Mouse (Mus musculus): Measurements from ENCODE around the gene Teddm2.
"Not testable (repeated sequence)": the region's sequence is repeated elsewhere in the genome, so short reads cannot be mapped to it uniquely, and the experiment has no call there.

The Teddm2 gene

DNA sequence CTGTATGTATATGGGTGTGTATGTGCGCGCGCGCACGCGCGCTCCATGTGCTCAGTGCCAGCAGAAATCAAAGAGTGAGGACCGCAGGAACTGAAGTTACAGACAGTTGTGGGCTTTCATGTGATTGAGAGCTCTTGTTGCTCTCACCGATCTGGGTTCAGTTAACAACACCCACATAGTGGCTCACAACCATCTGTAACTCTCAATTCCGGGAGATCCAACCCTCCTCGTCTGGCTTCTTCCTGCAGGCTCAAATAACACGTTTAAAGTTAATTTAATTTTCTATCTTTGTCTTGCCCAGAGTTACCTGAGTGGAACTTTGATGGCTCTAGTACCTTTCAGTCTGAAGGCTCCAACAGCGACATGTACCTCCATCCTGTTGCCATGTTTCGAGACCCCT lies 4.2 kb upstream of the Teddm2 start:
- no peak for DNase-seq (ENCODE audit: low spot score)

DNA sequence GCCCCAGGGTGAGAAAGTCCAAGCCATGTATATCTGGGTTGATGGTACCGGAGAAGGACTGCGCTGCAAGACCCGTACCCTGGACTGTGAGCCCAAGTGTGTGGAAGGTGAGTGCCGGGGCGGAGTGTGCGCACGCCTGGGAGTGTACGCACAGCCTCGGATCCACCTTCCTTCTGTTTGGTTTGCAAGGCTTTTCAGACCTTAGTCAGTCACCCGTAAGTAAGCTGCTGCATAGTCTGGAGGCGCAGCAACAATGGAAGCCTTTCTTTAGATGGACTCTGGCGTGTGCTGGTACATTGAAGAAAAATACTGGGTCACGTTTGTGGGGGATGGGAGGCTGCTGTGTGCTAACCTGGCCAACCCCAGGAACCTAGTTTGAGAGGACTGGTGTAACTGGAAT lies 3.0 kb upstream of the Teddm2 start:
- no peak for DNase-seq (ENCODE audit: low spot score)

DNA sequence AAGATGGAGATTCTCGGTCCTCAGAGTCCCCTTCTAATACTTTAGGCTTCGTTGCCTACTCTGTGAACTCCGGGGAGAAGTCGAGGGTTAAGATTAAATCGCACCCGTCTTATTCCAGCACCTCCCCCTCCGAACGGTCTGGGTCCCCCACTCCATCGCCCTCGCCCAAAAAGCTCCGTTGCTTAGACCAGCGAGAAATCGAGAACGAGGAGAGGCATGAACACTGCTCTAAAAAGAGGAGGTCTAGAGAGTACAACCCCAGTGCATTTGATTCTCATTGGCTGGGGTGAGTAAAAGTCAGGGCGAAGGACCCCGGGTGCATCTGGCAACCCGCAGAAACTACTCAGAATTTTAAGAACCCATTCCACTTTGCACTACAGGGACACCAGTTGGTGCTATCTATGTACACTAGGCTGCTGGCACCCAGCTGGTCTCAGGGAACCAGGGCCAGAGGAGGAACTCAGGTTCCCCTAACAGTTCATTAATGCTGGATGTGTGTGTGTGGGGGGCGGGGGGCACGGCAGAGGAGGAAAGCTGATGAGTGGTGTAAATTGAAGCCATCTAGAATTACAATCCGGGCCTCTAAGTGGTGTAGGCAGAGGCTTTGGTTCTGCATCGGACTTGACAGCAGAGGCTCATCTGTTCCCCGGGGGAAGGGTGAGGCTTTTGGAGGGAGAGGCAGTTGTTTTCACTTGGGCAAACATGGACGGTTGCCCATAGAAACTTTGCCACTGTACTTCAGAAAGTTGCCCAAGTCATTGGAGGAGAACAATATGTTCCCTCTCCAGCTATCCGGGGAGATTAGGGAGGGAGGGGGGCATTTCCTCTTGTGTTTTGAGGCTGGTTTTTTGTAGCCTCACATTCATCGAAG lies 1.1 kb upstream of the Teddm2 start:
- DNase-seq (ENCODE audit: low spot score): no peak

DNA sequence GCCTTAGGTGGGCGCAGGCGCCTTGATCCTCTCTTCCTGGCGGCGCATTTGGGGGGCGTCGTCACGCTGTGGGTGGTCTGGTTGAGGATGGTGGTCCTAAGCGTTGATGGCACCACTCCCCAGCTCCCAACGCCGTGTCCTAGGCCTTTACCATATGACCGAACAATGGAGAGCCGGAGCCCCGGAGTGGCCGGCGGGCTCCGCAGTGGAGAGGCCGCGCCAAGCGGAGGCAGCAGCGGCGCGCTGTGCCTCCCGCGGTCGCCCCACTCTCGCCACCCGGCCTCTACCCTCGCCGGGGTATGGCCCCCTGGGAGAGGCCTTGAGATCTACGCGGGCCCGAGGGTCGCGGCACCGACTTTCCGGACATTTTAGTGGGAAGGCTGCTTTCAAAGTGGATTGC lies 353 bp upstream of the Teddm2 start:
- DNase-seq (ENCODE audit: low spot score): no peak

DNA sequence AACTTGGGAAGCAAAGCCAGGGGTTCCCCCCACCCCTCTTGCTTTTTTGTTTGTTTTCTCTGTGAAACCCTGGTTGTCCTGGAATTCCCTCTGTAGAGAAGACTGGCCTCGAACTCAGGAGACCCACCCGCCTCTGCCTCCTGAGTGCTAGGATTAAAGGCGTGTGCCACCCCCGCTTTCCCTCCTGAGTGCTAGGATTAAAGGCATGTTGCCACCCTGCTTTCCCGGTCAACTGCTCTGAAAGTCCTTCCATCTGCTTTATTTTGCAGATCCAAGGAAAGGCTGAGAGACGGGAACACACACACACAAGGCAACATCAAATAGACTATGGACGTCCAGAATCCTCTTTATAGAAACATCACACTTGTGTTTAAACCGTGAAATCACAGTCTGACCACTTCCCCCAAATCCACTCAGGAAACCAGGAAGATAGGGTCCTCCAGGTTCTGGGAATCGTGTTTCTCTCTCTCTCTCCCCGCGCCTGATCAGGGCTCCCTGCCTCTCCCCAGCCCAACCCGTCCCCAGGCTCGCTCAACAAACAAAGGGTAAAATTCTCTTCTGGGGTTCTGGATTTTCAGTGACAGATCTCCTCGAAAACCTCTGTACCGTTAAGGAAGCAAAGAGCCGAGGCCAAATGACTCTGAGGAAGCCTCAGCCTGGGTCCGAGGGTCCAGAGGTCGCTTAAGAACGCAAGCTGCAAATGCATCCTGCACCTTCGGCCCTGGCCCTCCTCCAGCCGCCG lies 868 bp downstream of the Teddm2 start:
- DNase-seq (ENCODE audit: low spot score): no peak

DNA sequence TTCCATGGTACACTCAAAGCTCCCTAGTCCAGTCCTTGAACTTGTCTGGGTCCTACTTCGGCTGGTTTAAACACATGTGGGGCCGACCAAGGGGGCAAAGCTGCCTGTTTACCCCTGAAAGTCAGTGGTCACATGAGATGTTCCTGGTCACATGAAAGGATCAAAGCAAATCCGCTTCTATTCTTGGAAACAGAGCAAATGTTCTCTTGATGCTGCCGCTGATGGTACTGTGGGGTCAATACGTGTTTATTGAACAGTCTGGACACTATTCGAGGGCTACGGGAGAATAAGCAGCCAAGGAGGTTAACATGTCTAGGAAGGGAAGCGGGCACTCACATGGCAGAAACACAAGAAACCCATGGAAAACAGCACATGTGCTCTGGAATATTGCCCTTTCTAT lies 2.8 kb downstream of the Teddm2 start:
- DNase-seq (ENCODE audit: low spot score): no peak

DNA sequence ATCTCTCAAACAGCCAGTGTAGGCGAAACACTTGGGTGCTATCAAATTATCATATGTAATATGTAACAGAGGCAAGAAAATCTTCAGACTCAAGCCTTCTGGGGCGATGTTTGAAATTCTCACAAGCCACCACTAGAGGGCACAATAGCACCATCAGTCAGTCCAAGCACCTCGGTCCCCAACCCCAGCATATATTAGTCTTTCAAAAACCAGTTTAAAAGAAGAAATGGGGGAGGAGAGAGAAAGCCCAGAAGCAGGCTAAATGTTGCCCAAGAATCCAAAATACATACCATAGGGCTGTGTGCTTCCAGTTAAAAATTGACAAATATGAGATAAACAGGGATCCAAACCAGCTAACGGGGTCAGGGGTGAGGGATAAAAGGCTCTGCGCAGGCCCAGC lies 5.0 kb downstream of the Teddm2 start:
- DNase-seq (ENCODE audit: low spot score): peak; percentile 83

DNA sequence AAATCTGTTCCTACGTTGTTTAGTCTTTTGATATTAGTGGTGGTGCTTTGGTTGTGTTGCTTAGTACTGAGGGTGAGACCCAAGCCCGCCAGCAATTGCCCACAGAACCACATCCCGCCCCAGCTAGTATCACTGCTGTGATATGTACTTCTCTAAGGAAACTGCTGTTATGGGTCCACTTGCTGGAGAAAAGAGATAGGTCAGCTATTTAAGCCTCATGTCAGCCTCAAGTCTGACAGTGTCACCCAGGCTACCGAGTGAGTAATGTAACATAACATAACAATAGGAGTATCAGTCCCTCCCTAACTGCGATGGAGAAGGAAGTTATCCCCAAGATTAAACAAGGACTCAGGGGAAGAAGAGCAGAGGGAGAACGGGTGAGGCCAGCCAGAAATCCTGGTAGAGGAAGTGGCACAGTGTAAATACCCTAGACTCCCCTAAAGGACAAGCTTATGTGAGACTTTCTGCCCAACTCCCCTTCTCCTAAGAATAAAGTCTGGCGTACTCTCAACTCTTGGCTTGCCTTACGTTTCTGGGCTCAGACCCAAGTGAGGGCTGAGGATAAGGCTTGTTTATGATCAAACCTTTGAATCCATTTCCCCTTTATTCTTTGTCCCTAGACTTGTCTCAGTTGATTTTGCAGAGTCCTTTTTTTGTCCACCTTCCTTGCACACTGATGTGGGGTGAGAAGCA lies 5.7 kb downstream of the Teddm2 start:
- DNase-seq (ENCODE audit: low spot score): no peak

DNA sequence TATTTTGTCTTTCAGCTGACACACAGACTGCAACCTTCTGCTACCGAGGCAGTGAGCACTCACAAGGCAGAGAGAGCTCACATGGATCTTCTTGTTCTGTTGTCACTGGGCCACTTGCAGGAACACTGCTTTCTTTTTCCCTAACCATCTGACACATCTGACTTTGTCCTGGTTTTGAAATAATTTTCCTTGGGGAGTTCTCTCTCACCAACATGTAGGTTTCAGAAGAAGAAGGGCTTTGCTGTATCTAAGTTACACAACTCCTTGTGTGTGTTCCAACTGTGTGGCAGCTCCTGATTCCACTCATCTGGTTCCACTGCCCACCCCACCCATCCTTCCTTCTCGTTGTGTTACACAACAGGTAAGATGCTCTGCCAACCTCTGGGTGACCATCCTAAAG lies 6.3 kb downstream of the Teddm2 start:
- no peak for DNase-seq (ENCODE audit: low spot score)

DNA sequence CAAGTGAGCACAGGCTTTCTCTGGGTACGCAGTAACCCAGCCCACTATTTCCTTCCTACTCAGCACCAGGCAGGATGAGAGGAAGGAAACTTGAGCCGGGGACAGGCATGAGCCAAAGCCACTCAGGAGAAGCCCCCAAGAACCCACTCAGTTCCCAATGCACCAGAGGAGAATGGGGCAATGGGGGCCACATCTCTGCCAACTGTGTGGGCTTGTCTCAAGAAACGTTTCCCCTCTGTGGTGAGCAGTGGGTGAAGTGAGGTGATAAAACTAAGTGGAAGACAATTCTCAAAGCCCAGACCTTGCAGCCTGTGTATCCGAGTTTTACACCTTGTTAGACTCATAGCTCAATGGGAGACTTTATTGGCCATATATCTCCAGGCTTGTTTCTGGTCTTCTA lies 8.6 kb downstream of the Teddm2 start, which contains the start of gene Teddm1a:
TSS of gene Teddm1a (plus strand) at position 301 of the 400 bp plus-strand sequence.
- DNase-seq (ENCODE audit: low spot score): no peak

DNA sequence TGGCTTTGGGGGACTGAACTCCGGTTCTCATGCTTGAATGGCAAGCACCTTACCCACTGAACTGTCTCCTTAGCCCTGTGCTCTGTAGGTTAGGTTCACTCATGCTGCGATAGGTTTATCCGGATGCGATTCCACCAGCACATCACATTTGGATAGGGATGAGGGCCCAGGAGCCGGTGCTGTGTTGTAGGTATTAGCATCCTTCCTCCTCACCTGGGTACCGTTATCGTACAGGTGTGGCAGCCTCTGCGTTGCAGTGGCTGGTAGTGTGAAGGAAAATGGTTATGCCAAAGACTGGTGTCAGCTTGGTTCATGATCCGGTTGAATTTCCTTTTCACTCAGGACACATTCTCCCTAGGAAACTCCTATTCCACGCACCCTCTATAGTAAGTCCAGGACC lies 9.9 kb downstream of the Teddm2 start:
- no peak for DNase-seq (ENCODE audit: low spot score)

DNA sequence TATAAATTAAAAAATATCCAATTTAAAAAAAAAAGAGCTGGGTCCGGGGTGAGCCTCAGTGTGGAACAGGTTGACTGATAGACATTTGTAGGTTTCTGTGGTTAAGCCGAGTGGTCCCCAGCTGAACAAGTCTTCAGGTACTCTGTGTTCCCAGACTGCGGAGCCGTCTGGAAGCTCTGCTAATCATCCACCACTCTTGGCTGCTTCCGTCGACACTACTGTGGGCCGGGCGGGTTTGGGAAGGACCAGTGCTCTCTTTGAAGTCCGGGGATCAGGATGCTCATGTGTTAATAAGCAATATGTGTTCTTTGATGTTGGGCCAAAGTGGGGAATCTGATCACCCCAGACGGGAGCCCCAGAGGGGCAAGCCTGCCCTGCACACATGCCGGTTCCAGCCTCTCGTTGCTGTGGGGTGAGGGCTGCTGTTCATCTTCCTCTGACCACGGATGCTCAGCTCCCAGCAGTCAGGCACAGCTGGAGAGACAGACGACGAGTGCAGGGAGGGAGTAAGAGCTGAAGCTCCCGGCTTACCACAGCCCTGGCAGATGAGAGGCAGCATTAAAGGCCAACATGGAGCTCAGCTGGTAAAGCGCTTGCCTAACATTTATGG lies 13.9 kb downstream of the Teddm2 start:
- no peak for DNase-seq (ENCODE audit: low spot score)

DNA sequence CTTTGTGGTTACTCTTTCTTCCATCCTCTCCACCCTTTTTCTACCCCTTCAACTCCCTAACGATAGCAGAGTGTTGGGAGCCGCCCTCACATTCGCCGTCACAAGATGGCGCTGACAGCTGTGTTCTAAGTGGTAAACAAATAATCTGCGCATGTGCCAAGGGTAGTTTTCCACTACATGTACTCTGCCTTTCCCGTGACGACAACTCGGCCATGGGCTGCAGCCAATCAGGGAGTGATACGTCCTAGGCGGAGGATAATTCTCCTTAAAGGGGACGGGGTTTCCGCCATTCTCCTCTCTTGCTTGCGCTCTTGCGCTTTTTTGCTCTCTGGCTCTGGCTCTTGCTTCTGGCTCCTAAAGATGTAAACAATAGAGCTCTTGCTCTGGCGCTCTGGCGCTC lies 19.6 kb downstream of the Teddm2 start:
- not testable (repeated sequence) for DNase-seq (ENCODE audit: low spot score)

DNA sequence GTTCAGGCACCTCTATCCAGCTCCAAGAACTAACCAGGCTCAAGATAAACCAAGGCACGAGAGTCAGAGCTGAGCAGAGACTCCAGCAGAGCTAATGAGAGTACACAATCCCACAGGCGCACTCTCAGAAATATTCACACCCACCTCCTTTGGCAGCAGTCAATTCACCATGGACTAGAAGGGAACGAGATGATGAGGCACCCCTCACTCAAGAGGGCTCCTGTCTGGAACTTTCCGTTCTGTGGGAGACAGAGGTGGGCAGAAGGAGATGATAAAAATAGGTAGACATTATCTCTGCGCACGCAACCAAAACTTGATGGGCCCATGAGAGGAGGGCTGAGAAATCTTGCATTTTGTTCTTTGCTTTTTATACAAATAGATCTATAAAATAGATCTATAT lies 26.0 kb downstream of the Teddm2 start, which contains the start of gene Teddm1b:
TSS of gene Teddm1b (plus strand) at position 301 of the 400 bp plus-strand sequence.
- no peak for DNase-seq (ENCODE audit: low spot score)

DNA sequence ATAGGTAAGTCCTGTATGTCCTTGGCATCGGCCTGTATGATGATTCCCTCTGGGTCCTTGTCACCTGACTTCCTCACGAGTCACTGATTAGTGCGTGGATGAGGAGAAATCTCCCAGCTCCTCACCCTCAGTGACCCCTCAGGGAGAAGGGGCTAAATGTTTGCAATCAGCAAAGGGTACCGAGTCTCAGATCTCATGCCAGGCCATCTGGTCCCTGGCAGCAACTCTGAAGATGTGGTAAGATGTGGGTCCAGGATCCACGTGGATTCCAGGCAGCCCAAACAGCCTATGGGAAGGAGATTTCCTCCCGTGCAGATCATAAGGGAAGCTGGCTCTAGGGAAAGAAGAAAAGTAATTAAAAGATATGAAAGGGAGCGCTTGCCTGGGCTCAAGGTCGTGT lies 44.1 kb downstream of the Teddm2 start:
- no peak for DNase-seq (ENCODE audit: low spot score)

DNA sequence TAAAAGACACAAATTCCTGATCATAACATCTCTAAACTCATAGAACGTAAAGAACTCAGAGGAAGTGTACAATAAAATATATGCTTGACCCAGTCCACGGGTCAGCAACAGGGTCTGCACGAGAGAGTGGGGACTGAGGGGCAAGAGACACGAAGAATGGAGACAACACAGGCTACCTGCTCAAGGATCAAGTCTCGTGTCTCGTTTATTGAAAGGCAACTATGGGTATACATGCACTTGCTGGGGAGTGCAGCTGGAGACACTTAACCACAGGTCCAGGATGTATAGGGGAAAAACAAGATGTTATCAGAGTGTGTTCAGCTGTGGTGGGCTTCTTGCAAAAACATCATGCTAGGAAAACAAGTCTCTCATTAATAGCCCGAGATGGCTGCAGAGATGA lies 47.3 kb downstream of the Teddm2 start:
- not testable (repeated sequence) for DNase-seq (ENCODE audit: low spot score)

DNA sequence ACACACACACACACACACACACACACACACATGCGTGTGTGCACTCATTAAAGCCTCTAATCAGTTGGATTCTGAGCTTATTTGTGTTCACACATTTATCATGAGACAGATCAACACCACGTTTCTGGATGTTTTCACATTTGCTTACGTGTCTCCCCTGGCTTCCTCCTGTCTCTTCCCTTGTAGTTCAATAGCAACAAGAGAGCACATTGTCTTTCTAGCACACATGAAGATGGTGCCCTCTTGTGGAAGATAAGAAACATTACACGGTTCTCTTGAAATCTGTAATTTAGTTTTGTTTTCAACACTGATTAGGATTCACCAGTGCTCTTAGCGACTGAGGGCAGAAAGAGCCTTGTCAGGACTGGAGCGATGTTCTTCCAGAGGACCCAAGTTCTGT lies 53.2 kb downstream of the Teddm2 start:
- peak; percentile 11 for DNase-seq (ENCODE audit: low spot score)

DNA sequence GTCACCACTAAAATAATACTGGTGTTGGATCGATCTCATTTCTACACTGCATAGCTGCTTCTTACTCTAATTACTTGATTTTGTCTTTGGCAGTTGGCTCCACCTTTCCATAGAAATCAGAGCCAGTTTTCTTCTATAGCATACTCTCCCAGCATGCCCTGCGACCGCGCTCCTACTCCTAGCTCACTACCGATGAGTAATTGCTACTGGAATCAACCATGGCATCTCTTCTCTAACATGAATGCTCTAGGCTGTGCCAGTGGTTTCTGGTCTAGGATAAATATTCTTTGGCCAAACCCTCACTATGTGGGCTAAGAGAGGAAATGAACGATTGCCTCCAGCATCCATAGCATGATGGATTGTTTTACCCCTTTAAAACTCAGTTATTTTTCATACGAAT lies 53.6 kb downstream of the Teddm2 start:
- DNase-seq (ENCODE audit: low spot score): no peak

DNA sequence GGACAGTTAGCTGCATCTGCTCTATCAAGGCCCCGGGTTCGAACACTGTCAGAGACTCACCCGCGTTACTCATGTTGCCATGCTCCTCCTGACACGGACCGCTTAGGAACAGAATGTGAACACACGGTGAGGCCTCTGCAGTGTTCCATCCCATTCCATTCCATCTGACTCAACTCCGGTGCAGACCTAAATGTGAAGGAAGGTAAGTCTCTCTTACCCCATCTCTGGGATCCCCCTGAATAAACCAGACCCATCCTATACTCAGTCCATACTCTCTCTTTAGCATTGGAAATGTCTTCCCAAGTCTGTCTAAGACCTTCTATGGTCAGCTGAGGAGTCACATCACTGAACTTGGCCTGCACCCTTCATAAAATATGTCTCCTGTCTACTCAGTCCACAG lies 56.0 kb downstream of the Teddm2 start, which contains the start of gene Rgsl1:
TSS of gene Rgsl1 (minus strand) at position 101 of the 400 bp plus-strand sequence.
- DNase-seq (ENCODE audit: low spot score): no peak

DNA sequence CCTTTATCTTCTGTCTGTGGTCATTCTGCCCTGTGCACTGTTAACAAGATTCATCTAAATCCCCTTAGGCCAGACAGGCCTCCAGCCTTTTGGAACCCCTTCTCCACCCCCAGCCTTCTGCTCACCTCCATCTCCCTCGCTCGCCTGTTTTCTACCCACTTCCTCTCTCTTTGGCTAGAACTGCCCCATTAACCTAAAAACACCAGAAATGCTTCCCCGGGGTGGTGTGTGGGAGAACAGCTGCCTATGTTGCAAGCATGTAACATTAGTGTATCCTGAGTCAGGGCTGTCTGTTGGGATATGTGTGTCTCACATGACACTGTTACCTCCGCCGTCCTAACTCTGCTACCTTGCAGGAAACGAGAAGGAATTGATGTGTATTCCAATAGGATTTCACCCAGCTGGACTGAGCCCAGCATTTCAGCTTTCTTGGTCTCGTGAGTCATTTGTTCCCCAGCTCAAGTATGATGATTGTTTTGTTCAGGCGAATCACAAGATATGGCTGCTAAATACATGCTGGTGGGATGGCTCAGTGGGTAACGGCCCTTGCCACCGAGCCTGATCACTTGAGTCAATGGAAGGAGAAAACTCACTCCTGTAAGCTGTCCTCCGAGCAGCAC lies 57.8 kb downstream of the Teddm2 start:
- DNase-seq (ENCODE audit: low spot score): no peak

DNA sequence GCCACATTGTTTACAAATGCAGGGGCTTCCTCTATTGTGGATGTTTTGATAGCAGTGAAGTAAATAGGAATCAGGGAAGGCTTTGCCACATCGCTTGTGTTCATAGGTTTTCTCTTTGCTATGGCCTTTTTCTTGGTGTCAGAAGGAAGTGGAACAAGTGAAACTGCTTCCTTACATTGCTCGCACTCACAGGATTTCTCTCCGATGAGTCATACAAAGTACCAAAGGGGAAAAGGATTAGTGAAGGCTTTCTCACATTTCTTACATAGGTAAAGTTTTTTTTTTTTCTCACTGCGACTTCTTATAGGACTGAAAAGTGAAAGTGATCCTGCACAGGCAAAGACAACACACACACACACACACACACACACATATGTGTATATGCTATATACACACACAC lies 64.0 kb downstream of the Teddm2 start:
- DNase-seq (ENCODE audit: low spot score): no peak

DNA sequence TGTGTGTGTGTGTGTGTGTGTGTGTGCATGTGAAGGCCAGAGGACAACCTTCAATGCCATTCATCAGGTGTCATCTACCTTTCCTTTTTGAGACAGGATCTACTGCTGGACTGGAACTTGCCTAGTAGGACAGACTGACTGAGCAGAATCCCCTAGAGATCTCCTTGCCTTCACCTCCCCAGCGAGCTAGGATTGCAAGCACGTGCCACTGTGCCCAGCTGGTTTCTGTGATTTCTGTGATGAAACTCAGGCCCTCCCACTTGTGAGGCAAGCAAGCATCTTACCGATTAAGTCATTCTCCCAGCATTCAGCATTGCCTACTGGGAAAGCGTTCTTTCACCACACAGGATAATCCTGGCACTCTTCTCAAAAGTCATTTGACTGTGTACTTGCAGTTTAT lies 69.3 kb downstream of the Teddm2 start:
- DNase-seq (ENCODE audit: low spot score): no peak

Data from layer of hippocampus, adult 11-12 months (tissue).